Mouse (Mus musculus): Measurements from ENCODE around the gene Slc43a2.

DNA sequence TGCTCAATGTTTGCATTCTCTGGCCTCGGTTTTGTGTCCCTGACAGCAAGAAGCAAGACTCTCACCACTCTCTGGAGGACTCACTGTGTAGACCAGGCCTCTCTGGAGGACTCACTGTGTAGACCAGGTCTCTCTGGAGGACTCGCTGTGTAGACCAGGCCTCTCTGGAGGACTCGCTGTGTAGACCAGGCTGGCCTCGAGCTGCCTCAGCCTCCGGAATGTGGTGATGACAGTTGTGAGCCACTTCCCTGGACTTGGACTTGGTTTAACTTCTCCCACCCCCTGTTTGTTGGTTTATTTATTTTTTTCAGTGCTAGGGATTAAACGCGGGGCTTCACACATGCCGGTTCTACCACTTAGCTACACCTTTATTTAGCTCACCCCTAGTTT, 5.5 kb downstream of the Slc43a2 start:
- TF ChIP-seq CTCF (IDR thresholded peaks at IDR 0.05; ENCODE audit: insufficient read depth, low read depth, low read length) (no peak), POLR2A (IDR thresholded peaks at IDR 0.05; ENCODE audit: insufficient read depth, low read depth, low read length) (no peak)

Data from olfactory bulb, adult 2 months (tissue).